Mouse (Mus musculus) adipocyte (in vitro differentiated cells): Measurements from ENCODE around the gene Vash1.

Experiments used
- DNase-seq: peaks from one replicate; pipeline ENCODE4 v3.0.0-alpha.2; 2016; ENCODE audit warnings: low spot score

Gene Vash1

DNA sequence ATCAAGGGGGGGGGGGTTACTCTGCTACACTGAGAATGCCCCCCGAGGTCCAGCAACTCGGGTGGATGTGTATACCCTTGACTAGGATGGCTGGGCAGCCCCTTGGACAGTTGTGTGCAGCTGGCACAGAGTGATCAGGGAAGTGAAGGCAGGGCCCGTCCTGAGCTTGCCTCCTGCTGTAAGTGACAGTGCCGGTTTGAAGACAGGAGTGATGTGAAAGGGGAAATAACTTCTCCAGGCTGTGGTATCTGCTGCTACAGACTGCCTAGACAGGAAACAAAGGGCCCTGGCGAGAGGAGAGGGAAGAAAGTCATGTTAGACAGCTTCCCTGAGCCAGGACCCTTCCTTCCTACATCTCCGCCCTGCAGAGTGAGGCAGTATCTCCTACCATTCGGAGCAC, 5.2 kb downstream of the Vash1 start:
- no peak for DNase-seq

DNA sequence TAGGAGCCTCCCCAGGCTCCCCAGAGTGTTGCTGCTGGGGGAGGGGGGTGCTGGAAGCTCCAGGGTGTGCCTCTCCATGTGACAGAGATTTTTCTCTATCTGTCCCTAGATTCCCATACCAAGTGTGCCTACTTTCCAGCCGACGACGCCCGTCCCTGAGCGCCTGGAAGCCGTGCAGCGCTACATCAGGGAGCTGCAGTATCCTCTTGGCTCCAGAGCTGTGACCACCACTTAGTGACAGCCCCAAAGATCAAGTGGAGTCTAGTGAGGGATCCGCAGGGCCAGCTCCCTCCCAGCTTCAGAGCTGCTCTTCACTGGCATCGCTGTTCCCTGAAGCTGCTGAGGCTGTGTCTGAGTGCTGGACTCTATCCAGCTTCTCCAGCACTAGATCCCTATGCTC, 6.8 kb downstream of the Vash1 start:
- no peak for DNase-seq

DNA sequence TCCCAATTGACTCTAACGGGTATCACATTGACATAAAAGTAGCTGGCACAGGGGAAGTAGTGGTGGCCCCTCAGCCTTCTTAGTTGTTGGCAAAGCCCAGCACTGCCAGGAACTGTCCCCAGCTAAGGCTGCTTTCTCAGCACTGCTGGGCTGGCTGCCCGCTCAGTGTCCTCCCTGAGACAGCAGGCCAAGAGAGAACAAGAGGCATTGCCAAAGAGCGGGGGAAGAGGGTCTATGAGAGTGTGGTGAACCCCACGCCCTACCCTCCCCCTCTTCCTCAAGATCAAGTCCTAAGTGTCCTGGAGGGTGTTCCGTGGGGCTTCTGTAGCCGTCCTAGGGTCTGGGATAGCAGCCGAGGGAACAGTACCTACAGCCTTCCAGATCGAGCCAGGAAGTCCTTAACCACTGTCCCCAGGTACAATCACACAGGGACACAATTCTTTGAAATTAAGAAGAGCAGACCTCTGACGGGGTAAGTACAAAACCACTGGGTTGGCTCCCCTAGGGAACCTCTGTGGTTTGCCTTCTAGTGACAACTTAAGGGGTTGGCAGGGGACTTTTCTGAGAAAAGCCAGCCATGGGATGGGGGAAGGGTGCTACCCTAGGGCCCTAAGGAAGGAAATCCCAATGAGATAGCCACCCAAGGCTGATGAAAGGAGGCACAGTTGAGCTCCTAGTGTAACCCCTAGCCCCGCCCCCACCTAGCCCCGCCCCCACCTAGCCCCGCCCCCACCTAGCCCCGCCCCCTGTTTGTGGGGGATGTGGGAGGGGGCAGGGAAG, 8.2 kb downstream of the Vash1 start:
- peak; percentile 18 for DNase-seq

DNA sequence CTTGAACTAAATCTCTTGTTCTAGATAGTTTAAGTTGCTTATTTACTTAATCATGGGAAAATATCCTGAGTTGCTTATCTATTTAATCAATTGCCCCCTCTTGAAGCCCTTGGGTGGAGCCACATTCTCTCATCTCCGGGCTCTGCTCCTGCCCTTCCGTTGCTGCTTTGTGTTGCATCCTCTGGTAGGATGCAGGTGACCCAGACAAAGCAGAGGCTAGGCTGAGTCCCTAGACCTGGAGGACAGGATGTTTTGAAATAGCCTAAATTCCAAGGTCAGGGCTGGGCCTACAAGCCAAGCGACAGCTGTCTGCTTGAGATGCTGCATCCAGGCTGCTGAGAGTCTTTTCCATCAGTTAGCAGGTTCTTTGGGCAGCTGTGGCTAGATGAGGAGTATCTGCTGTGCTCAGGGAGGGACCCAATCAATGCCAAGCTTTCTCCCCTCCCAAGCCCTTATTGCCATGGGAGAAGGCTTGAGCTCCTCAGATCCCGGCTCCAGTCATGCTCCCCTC, 9.0 kb downstream of the Vash1 start:
- DNase-seq = no peak

DNA sequence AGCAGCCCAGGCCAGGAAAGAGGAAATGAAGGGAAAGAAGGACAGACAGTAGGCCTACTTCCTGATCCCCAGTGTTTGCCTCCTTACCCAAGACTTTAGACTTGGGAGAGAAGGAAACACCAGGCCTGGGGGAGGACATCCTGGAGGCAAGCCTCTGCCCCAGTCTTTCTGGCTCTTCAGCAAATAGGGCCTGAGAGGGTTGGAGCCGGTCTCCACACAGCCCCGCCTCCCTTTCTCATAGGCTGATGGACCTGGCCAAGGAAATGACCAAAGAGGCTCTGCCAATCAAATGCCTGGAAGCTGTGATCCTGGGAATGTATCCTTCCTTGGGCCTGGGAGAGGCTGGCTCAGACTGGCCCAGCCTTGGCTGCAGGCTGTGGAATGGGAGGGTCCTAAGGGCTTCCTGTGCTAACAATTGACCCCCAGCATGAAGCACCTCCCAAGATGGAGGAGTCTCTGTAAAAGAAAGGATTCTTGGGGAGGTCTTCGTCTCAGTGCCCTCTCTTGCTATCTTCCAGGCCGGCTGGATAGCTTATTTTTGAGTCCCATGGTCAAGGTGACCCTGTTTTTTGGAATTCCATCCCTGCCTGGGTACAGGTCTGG, 9.6 kb downstream of the Vash1 start:
- DNase-seq = no peak

DNA sequence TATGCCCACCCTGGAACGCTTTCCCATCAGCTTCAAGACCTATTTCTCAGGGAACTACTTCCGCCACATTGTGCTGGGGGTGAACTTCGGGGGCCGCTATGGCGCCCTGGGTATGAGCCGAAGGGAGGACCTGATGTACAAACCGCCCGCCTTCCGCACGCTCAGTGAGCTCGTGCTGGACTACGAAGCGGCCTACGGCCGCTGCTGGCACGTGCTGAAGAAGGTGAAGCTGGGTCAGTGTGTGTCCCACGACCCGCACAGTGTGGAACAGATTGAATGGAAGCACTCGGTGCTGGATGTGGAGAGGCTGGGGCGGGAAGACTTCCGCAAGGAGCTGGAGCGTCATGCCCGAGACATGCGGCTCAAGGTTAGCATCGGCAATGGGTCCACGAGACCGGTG, 10.4 kb downstream of the Vash1 start:
- DNase-seq = no peak

DNA sequence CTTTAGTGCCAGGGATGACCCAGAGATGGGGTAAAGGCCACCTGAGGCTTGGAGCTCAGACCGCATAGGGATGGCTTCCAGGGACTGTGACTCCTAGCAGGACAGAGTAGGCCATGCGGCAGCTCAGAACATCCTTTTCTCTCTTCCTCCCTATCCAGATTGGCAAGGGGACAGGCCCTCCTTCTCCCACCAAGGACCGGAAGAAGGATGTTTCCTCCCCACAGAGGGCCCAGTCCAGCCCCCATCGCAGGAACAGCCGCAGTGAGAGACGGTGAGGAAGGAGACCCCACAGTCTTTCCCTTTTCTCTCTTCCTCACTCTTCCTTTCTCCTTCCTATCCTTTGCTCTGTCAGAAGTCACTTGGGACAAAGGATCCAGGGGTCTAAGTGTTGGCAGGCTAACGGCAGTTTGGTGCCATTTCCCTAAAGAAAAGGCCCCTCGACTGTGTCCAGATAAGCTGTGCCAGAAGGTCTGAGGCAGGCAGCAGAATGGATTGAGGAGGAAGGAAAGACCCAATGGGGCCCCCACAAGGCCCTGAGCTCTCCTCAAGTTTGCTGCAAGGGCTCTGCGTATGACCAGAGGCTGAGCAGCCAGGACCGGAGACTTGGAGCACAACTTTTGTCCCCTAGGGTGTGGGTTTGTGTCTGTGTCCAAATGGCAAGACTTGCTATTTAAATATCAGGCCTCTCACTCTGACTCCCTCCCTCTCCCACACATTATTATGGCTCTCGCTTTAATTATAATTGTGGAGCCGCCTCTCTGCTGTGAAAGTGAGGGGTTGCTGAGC, 12.4 kb downstream of the Vash1 start:
- no peak for DNase-seq

DNA sequence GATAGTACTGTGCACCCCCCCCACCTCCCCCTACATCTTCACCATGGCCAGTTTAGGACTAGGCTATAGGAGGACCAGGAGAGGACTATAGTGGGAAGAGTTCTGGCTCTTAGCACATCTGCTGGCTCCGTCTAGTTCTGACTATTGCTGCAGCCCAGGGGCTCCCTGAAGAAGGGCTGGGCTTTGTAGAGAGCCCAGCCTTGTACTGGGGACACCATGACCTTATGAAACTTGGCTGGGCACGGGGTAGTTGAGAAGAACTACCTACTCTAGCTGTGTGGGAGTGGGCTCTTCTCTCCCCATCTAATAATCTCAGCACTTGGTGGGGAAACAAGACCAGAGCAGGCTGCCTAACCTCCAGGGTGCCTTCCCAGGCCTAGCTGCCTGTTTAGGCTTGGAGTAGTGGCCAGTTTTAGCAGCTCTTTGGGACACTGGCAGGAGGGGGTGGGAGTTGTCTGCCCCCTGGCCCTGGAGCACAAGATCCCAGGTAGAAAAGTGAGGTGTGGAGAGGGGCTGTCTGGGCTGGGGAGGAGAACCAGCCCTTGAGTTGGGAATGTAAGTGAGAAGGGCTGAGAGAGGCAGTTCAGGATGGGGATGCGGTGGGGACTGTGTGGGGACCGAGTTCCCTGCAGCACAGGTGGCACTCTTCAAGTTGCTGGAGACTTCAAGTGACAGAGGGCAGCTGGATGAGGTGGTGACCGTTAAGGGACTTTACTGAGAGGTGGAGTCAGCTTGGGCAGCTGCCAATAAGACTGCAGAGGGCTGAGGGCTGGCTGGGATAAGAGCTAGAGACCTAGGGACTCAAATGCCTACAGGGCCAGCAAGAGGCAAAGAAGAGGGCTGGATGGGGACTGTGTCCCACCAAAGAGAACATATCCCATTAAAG, 14.2 kb downstream of the Vash1 start:
- DNase-seq = no peak

DNA sequence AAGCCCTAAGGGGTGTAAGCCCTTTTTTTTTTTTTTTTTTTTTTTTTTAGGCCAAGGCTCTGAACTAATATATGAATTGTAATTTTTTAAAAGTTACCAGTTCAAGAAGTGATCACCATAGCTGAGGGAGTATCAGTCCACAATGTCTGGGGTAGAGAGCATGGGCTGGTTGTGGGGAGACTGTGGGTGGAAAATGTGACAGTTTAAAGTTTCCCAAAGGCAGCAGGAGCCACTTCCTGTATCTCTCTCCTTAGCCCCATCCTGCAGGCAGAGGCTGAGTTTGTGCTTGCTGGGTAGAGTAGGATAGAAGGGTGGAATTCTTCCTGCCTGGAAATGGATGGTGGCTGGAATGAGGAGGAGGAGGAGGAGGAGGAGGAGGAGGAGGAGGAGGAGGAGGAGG, 14.9 kb downstream of the Vash1 start:
- DNase-seq = no peak

DNA sequence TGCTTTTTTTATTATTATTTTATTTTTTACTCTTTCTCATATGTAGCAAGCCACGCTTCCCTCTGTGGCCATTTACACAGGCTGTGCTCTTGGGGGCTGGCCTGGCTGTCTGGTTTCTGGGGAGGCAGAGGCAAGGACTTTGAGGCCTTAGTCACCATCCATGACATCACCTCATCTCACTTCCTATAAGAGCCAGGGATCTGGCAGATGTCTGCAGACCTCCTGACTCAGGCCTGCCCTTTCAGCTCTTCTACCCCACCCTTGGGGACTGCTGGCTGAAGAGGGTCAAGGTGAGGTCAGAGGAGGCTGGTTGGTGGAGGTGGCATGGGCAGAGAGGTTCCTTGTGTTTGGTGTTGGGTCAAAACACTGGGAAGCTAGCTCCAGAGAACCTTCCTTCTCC, 15.9 kb downstream of the Vash1 start:
- DNase-seq = no peak

DNA sequence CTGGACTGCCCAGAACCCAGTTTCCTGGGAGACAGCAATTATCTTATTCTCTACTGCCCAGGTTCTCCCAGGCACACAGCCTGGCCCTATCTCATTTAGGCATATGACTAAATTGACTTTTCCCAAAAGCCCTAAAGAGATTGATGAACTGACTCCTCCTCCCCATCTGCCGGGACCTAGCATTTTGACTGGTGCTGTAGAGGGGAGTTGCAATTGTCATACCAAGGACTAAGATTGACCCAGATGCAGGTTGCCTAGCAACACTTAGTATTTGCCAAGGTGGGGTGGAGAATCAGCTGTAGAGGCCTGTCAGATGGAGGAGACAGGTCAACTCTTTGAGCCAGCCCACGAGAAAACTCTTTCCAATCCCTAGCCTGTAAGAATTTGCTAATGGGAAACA, 19.5 kb downstream of the Vash1 start:
- no peak for DNase-seq

DNA sequence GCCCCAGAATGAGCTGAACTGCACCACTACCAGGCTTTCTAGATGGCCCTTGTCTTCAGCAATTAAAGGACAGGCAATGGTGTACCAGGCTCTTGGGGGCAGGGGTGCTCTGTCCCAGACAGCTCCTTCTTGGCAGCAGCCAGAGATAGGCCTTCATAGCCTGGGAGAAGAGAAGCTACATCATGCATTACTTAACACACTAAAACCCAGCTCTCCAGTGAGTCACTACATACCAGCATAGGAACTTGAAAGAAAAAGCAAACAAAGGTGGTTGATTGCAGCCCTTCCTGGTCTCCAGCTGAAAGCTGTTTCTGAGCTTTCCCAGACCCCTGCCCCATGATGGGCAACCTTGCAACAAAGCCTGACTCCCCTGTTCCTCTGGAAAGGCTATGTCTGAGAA, 20.0 kb downstream of the Vash1 start:
- no peak for DNase-seq

DNA sequence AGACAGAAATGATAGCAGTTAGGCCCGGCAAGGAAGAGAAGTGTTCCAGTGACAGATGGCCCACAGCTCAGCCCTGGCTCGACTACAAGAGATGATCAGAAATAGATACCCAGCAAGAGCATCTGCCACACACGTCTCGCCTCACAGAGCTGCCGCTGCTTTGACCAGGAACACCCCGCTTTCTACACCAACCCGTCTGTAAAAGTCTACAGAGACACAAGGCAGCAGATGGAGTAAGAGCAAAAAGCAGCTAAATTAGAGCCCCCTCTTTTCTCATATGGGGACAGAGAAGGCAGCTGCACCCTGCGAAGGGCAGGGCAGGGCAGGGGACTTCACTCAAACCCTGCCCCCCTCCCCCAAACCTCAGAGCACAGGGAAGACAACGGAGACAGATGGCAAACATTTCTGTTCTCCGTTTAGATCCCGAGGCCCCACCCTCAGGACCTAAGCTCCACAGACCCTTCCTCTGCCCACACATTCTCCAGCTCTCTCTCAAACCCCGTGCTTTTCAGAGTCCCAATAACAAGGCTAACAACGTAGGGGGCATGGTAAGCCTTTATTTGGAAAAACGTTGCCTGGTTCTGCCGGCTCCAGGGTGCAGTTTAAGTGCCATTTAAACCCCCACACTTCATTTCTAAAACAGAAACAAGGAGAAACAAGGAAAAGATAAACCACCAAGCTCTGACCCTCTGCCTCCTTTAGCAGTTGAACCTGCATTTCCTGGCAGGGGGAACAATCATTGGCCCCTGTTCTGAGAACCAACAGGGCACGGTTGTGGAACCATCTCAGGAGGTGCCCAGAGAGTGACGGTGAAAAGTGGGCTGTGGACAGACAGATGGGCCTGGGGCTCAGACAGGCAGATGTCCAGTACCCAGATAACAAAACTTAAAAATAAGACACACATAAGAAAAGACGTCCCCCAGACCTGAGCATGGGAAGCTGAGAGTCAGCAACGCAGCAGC, 21.7 kb downstream of the Vash1 start:
- DNase-seq = no peak

DNA sequence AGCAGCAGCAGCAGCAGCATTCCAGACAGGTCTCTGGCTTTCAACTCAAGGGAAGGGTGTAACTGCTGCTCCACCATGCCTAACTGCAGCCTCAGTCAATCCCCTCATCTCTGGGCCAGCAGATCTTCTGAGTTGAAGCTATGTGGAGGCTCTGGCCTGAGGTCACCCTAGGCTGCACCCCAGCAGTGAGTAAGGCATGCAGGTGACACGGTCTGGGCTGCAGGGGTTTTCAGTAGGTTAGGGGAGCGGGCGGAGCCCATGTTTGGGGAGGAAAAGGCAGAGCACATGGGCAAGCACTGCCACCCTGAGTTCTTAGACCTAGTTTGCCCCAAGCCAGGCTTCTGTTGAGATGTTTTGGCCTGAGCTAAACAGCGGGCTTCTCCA, 22.4 kb downstream of the Vash1 start:
- no peak for DNase-seq

DNA sequence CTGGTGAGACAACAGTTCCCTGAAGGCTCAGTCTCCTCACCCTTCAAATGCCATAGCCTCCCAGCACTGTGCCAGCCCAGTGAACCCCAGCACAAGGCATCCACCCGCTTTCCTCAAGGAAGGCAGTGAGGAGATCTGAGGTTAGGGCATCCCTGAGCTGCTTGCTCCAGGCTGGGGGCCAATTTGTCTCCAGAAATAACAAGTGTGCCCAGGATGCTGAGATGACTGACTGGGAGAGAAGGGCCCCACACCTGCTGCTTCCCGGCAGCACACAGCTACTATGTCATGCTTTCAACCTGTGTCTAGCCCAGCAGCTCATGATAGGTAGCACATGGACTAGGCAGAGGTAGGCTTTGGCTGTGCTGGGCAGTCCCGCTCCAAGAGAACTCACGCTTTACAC, 23.0 kb downstream of the Vash1 start:
- no peak for DNase-seq

DNA sequence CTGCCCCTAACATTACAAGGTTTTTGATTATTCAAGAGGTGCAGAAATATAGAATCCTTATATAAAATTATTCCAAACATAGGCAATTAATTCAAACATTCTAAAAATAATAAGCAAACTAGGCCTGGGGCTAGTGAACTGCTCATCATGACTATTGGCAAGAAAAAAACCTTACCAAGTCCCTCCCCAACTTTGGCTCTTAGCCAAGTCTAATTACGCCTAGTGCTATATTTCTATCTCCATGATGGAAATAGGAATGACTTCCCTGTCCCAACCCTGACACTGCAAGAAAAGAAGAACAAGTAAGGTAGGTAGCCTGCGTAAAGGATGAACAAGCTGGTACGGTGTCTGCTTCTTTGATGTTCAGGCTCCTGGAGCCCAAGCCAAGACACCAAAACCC, 24.2 kb downstream of the Vash1 start:
- DNase-seq = no peak

DNA sequence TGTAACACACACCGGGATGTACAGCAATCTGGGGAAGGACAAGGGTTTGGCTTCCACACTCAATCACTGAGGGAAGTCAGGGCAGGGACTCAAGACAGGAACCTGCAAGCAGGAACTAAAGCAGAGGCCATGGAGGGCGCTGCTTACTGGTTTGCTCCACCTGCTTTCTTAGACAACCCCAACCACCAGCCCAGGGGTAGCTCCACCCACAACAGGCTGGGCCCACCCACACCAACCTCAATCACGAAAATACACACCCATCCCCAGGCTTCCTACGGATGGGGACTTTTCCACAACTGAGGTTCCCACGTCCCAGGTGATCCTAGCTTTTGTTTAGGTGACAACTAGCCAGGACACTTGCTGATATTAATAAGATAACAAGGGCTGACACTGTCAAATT, 27.3 kb downstream of the Vash1 start:
- no peak for DNase-seq

DNA sequence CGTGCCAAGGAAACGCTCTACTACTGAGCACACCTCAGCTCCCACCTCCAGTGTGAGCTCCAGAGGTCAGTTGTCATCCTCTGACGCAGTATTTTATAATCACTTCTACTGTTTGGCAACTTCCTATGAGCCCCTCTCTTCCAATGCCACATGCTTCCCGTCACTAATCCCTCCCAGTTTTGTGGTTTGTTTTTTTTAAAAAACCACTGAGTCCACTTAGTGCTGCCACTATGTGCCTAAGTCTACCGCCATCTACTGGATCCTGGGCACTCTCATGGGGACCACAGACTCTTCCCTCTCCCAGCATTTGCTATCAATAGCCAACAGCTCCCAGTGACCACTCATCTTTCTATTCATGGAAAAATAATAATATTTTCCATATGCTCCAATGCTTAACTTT, 35.5 kb downstream of the Vash1 start:
- DNase-seq = no peak

DNA sequence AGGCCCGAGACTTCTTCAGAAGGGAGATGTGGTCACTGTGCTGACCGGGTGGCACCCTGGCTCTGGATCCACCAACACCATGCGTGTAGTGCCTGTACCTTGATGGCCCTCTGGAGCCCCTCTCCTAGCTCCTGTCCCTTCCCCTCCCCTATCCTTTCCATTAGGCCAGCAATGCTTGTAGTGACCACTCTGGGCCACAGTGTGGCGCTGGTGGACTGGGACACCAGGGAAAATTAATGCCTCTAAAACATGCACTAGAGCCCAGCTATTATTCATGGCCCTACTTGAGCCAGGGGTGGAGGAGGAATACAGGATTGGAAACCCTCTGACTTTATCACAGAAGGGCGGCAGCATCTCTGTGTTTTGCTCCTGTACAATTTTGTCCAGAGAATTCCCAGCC, 36.9 kb downstream of the Vash1 start:
- peak; percentile 57 for DNase-seq

DNA sequence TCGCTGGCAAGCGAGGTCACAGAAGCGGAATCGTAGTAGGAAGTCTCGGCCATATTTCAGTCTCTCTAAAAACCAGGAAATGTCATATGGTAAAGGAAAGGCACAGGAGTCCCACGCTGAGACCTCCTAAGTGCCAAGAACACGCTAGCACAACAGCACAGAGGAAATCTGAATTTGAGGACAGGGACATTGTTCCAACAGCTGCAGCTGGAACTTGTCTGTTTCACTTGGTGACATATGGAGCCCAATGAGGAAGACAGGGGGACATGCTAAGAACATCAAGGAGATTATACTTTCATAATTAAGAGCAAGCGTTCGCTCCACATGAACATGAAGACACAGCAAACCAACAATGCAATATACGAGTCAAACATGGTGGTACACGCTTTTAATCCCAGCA, 38.5 kb downstream of the Vash1 start:
- no peak for DNase-seq
